Mouse (Mus musculus) C2C12 (cell line): ENCODE data around the gene Nms.

Source experiments
- CTCF ChIP-seq: IDR thresholded peaks from one replicate; pipeline ENCODE4 v1.5.1; 2011; ENCODE audit not compliant: control insufficient read depth, insufficient read depth, insufficient read length
- MAX ChIP-seq: IDR thresholded peaks from one replicate; pipeline ENCODE4 v1.6.1; 2011; ENCODE audit warnings: mild to moderate bottlenecking, control low read depth
- MYOD1 ChIP-seq: IDR thresholded peaks from one replicate; pipeline ENCODE4 v1.6.1; 2011; ENCODE audit warnings: low read depth; ENCODE audit not compliant: control insufficient read depth, insufficient read length
- MYOG ChIP-seq: IDR thresholded peaks from one replicate; pipeline ENCODE4 v1.6.1; 2011; ENCODE audit not compliant: control insufficient read depth, insufficient read length; ENCODE audit errors: extremely low read depth
- USF1 ChIP-seq: IDR thresholded peaks from one replicate; pipeline ENCODE4 v1.6.1; 2011; ENCODE audit warnings: low read depth, mild to moderate bottlenecking, control low read depth, moderate library complexity

DNA sequence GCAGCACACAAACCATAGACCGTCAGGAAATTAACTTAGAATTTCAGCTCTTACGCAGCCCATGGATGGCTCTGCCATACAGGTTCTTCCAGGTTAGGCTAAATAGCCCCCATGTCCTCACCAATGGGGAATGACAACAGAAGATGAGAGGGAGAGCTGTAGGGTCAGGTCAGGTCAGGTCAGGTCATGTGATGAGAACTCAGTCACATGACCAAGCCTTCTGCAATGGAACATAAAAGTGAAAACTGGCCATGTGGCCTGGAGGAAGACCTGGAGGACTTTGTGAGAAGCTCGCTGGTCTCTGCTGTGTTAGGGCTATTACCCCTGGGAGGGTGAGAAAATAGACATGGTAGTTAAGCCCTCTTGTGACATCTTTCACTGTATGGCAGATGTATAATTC lies 17.5 kb downstream of the Nms start:
- TF ChIP-seq MYOD1, result no peak
- no peak for TF ChIP-seq MYOG
- TF ChIP-seq CTCF, result no peak
- no peak for TF ChIP-seq MAX
- no peak for TF ChIP-seq USF1
